In genomic region chr9:57498536-57498935, GRCm38 (mm10) we compare ENCODE assay signal across 26 mouse cellular contexts. TPM values are rescaled to one million over a fixed set of nuclear protein-coding genes. Genes with fewer than 3 reads are reported as not detected.
DNase-seq lines count a peak whose midpoint lies in the region; ATAC-seq and TF ChIP-seq lines count a peak whose summit lies in the region.
"Had no signal": no experiment of that assay in that cellular context is flagged by ENCODE, and none has a peak within 500 bp of the region (broad histone marks: within the 10 kb centered on the region; RNA-seq: fewer than 3 reads in every experiment).

No protein-coding gene starts in this region.

- no peaks in the 10 kb centered on the region for H3K9me3 ChIP-seq in forebrain, embryonic 13.5 days (replicated peaks)
- no peaks in the 10 kb centered on the region for H3K9me3 ChIP-seq in forebrain, embryonic 10.5 days
- H3K9me3 ChIP-seq in hindbrain, embryonic 14.5 days (ENCODE audit: control insufficient read depth, low read length): no peaks in the 10 kb centered on the region
- no peaks in the 10 kb centered on the region for H3K9me3 ChIP-seq in midbrain, postnatal 0 days (ENCODE audit: low read length)
- H3K9me3 ChIP-seq: G1E; heart, embryonic 13.5 days; kidney, embryonic 15.5 days; limb, embryonic 12.5 days; liver, embryonic 13.5 days had no signal

- 32% methylated on average over 7 of the region's 7 CpGs for WGBS in forebrain, embryonic 13.5 days
- 57% methylated on average over 7 of the region's 7 CpGs for WGBS in forebrain, embryonic 10.5 days
- WGBS in hindbrain, embryonic 14.5 days: 42% methylated on average over 7 of the region's 7 CpGs
- 54% methylated on average over 7 of the region's 7 CpGs for WGBS in midbrain, postnatal 0 days

- H3K4me1 ChIP-seq in forebrain, embryonic 13.5 days: peaks cover 49% of the 10 kb centered on the region
- H3K4me1 ChIP-seq in forebrain, embryonic 10.5 days: peaks cover 29% of the 10 kb centered on the region
- peaks cover 39% of the 10 kb centered on the region for H3K4me1 ChIP-seq in hindbrain, embryonic 14.5 days (replicated peaks; ENCODE audit: control insufficient read depth, insufficient read depth, low read length)
- H3K4me1 ChIP-seq in midbrain, postnatal 0 days (ENCODE audit: insufficient read depth, low read length): peaks cover 7% of the 10 kb centered on the region; the same call in 1 of the 2 replicates

- peak overlapping the region; percentile 5; the same call in 1 of the 2 replicates for H3K4me2 ChIP-seq in forebrain, embryonic 13.5 days
- H3K4me2 ChIP-seq in hindbrain, embryonic 14.5 days (replicated peaks): peak overlapping the region; percentile 19; the same call in 1 of the 2 replicates
- H3K4me2 ChIP-seq in midbrain, postnatal 0 days (ENCODE audit: low read depth, low read length, poor library complexity, severe bottlenecking): no peak overlapping the region
- H3K4me2 ChIP-seq: heart, embryonic 13.5 days; kidney, embryonic 15.5 days; limb, embryonic 12.5 days; liver, embryonic 13.5 days; lung, embryonic 14.5 days had no signal

- no peak overlapping the region for H3K9ac ChIP-seq in forebrain, embryonic 13.5 days
- peak overlapping the region; percentile 31; the same call in 1 of the 2 replicates for H3K9ac ChIP-seq in hindbrain, embryonic 14.5 days
- H3K9ac ChIP-seq in midbrain, postnatal 0 days (replicated peaks; ENCODE audit: low read length, poor library complexity, severe bottlenecking): no peak overlapping the region
- H3K9ac ChIP-seq: heart, embryonic 13.5 days; kidney, embryonic 15.5 days; limb, embryonic 12.5 days; liver, embryonic 13.5 days; lung, embryonic 14.5 days had no signal

- DNase-seq in forebrain, embryonic 10.5 days (ENCODE audit: extremely low spot score, low spot score): no peak
- DNase-seq in brain, embryonic 14.5 days (ENCODE audit: low read depth): peak; percentile 53
- no peak for DNase-seq in hindbrain, embryonic 14.5 days (ENCODE audit: low spot score)
- no peak for DNase-seq in midbrain, postnatal 0 days (ENCODE audit: low spot score)
- no peak for DNase-seq in spleen, postnatal 10 days (ENCODE audit: low spot score in 2 of 2)
- DNase-seq in spleen, postnatal 36 days (ENCODE audit: low spot score in 2 of 2): no peak
- DNase-seq in left cerebral cortex, adult 18-20 months (ENCODE audit: low spot score in 2 of 2): no peak
- DNase-seq: adrenal gland, postnatal 25 days; cerebellum, adult 8-10 months; gastrocnemius, postnatal 10 days; heart, adult 11 months; kidney, postnatal 4 days; liver, embryonic 13.5 days; lung, embryonic 14.5 days; retina, postnatal 1 day had no signal

- H3K27ac ChIP-seq in forebrain, embryonic 13.5 days: peak overlapping the region; percentile 71
- H3K27ac ChIP-seq in forebrain, embryonic 10.5 days: no peak overlapping the region
- peak overlapping the region; percentile 62 for H3K27ac ChIP-seq in hindbrain, embryonic 14.5 days
- peak overlapping the region; percentile 34; the same call in 1 of the 2 replicates for H3K27ac ChIP-seq in midbrain, postnatal 0 days (ENCODE audit: low read depth, low read length)
- H3K27ac ChIP-seq: heart, embryonic 13.5 days; kidney, embryonic 15.5 days; limb, embryonic 12.5 days; liver, embryonic 13.5 days; macrophage; stomach, postnatal 0 days had no signal

- no peak for ATAC-seq in forebrain, embryonic 13.5 days
- ATAC-seq in hindbrain, embryonic 14.5 days (ENCODE audit: low FRiP score): no peak
- no peak for ATAC-seq in midbrain, postnatal 0 days (ENCODE audit: low FRiP score)
- ATAC-seq: CD4-positive, CD25-positive, alpha-beta regulatory T cell, adult 4 months; intestine, embryonic 16.5 days had no signal

- H3K4me3 ChIP-seq in forebrain, embryonic 13.5 days: no peak overlapping the region
- H3K4me3 ChIP-seq in forebrain, embryonic 10.5 days: no peak overlapping the region
- no peak overlapping the region for H3K4me3 ChIP-seq in hindbrain, embryonic 14.5 days (replicated peaks; ENCODE audit: low read length)
- no peak overlapping the region for H3K4me3 ChIP-seq in midbrain, postnatal 0 days (ENCODE audit: low read depth, low read length)
- H3K4me3 ChIP-seq: heart, embryonic 13.5 days; kidney, embryonic 15.5 days; limb, embryonic 12.5 days; liver, embryonic 13.5 days had no signal

- H3K36me3 ChIP-seq in forebrain, embryonic 13.5 days (ENCODE audit: poor library complexity, severe bottlenecking): no peaks in the 10 kb centered on the region
- no peaks in the 10 kb centered on the region for H3K36me3 ChIP-seq in forebrain, embryonic 10.5 days (replicated peaks)
- H3K36me3 ChIP-seq in hindbrain, embryonic 14.5 days (replicated peaks; ENCODE audit: control insufficient read depth, insufficient read depth): no peaks in the 10 kb centered on the region
- no peaks in the 10 kb centered on the region for H3K36me3 ChIP-seq in midbrain, postnatal 0 days (ENCODE audit: insufficient read depth, low read length)
- H3K36me3 ChIP-seq: G1E; heart, embryonic 13.5 days; kidney, embryonic 15.5 days; limb, embryonic 12.5 days; liver, embryonic 13.5 days had no signal

- TF ChIP-seq POLR2A in brain, embryonic 14.5 days (IDR thresholded peaks at IDR 0.05; ENCODE audit: borderline replicate concordance, extremely low read depth, insufficient read depth, insufficient read length, poor library complexity, severe bottlenecking): no peak

- TF ChIP-seq CTCF in brain, embryonic 14.5 days (IDR thresholded peaks at IDR 0.05; ENCODE audit: borderline replicate concordance, extremely low read depth, insufficient read depth, insufficient read length): no peak
- no peak for TF ChIP-seq CTCF in midbrain, postnatal 0 days (IDR thresholded peaks at IDR 0.05)

- peaks cover 32% of the 10 kb centered on the region for H3K27me3 ChIP-seq in forebrain, embryonic 13.5 days
- H3K27me3 ChIP-seq in forebrain, embryonic 10.5 days (ENCODE audit: poor library complexity, severe bottlenecking): peaks cover 75% of the 10 kb centered on the region
- peaks cover 23% of the 10 kb centered on the region for H3K27me3 ChIP-seq in hindbrain, embryonic 14.5 days (ENCODE audit: control insufficient read depth, insufficient read depth, low read length)
- H3K27me3 ChIP-seq in midbrain, postnatal 0 days (ENCODE audit: insufficient read depth, low read length): peaks cover 7% of the 10 kb centered on the region; the same call in 1 of the 2 replicates

RNA-seq across cellular contexts. Expression of gene Rpp25, which starts 5.3 kb away (rescaled TPM):
- polyA plus RNA-seq in forebrain, embryonic 13.5 days (2015; fragmentation: Nextera tagmentation; extraction: Ambion mirVana): 11.0 and 12.8 TPM in 2 replicates
- polyA plus RNA-seq in forebrain, embryonic 10.5 days (2016; fragmentation: Nextera tagmentation; extraction: Ambion mirVana): 1.2 and 1.4 TPM in 2 replicates
- polyA plus RNA-seq in brain, embryonic 14.5 days (2012; rRNA removed): 8.2 and 12.1 TPM in 2 replicates
- polyA plus RNA-seq in hindbrain, embryonic 14.5 days (2014; fragmentation: Nextera tagmentation; extraction: Ambion mirVana): 17.0 and 19.7 TPM in 2 replicates
- total RNA-seq in midbrain, postnatal 0 days (2014; rRNA removed): 24.2 and 24.8 TPM in 2 replicates
- polyA plus RNA-seq in midbrain, postnatal 0 days (2015; fragmentation: Nextera tagmentation; extraction: Ambion mirVana): 26.5 and 34.5 TPM in 2 replicates
- 10 to 100 TPM; 17.6 to 18.5 TPM for total RNA-seq in left cerebral cortex, adult 18-20 months (2021)
- total RNA-seq: common myeloid progenitor, adult 5-6 weeks; gastrocnemius, postnatal 10 days; neutrophil, adult 5-6 weeks had no signal
- polyA plus RNA-seq: CD4-positive, CD25-positive, alpha-beta regulatory T cell, adult 4 months had no signal

RNA-seq across cellular contexts. Expression of gene Cox5a, which starts 22.5 kb away (rescaled TPM):
- polyA plus RNA-seq in forebrain, embryonic 13.5 days (2015; fragmentation: Nextera tagmentation; extraction: Ambion mirVana): 775 and 903 TPM in 2 replicates
- 686 and 693 TPM in 2 replicates for polyA plus RNA-seq in forebrain, embryonic 10.5 days (2016; fragmentation: Nextera tagmentation; extraction: Ambion mirVana)
- polyA plus RNA-seq in brain, embryonic 14.5 days (2012; rRNA removed): 320 and 341 TPM in 2 replicates
- 956 and 1,017 TPM in 2 replicates for polyA plus RNA-seq in hindbrain, embryonic 14.5 days (2014; fragmentation: Nextera tagmentation; extraction: Ambion mirVana)
- 250 and 266 TPM in 2 replicates for total RNA-seq in midbrain, postnatal 0 days (2014; rRNA removed)
- 1,115 and 1,120 TPM in 2 replicates for polyA plus RNA-seq in midbrain, postnatal 0 days (2015; fragmentation: Nextera tagmentation; extraction: Ambion mirVana)
- 100 to 1,000 TPM; 410 to 481 TPM for total RNA-seq in left cerebral cortex, adult 18-20 months (2021)

RNA-seq across cellular contexts. Expression of gene Scamp5, which starts 30.7 kb away (rescaled TPM):
- polyA plus RNA-seq in forebrain, embryonic 13.5 days (2015; fragmentation: Nextera tagmentation; extraction: Ambion mirVana): 52.2 and 62.1 TPM in 2 replicates
- polyA plus RNA-seq in forebrain, embryonic 10.5 days (2016; fragmentation: Nextera tagmentation; extraction: Ambion mirVana): 12.9 and 15.5 TPM in 2 replicates
- polyA plus RNA-seq in brain, embryonic 14.5 days (2012; rRNA removed): 222 and 241 TPM in 2 replicates
- polyA plus RNA-seq in hindbrain, embryonic 14.5 days (2014; fragmentation: Nextera tagmentation; extraction: Ambion mirVana): 90.0 and 108 TPM in 2 replicates
- total RNA-seq in midbrain, postnatal 0 days (2014; rRNA removed): 389 and 404 TPM in 2 replicates
- polyA plus RNA-seq in midbrain, postnatal 0 days (2015; fragmentation: Nextera tagmentation; extraction: Ambion mirVana): 206 and 213 TPM in 2 replicates
- 100 to 1,000 TPM; 381 to 400 TPM for total RNA-seq in left cerebral cortex, adult 18-20 months (2021)
- total RNA-seq: neutrophil, adult 5-6 weeks had no signal

RNA-seq across cellular contexts. Expression of gene Fam219b, which starts 38.8 kb away (rescaled TPM):
- 20.1 and 23.3 TPM in 2 replicates for polyA plus RNA-seq in forebrain, embryonic 13.5 days (2015; fragmentation: Nextera tagmentation; extraction: Ambion mirVana)
- polyA plus RNA-seq in forebrain, embryonic 10.5 days (2016; fragmentation: Nextera tagmentation; extraction: Ambion mirVana): 17.7 and 18.7 TPM in 2 replicates
- polyA plus RNA-seq in brain, embryonic 14.5 days (2012; rRNA removed): 12.1 and 12.2 TPM in 2 replicates
- polyA plus RNA-seq in hindbrain, embryonic 14.5 days (2014; fragmentation: Nextera tagmentation; extraction: Ambion mirVana): 21.2 and 23.1 TPM in 2 replicates
- 20.6 and 29.7 TPM in 2 replicates for total RNA-seq in midbrain, postnatal 0 days (2014; rRNA removed)
- polyA plus RNA-seq in midbrain, postnatal 0 days (2015; fragmentation: Nextera tagmentation; extraction: Ambion mirVana): 24.8 and 25.6 TPM in 2 replicates
- 10 to 100 TPM; 17.6 to 25.6 TPM for total RNA-seq in left cerebral cortex, adult 18-20 months (2021)

RNA-seq across cellular contexts. Expression of gene Mpi, which starts 54.0 kb away (rescaled TPM):
- 63.2 and 70.0 TPM in 2 replicates for polyA plus RNA-seq in forebrain, embryonic 13.5 days (2015; fragmentation: Nextera tagmentation; extraction: Ambion mirVana)
- 63.2 and 66.9 TPM in 2 replicates for polyA plus RNA-seq in forebrain, embryonic 10.5 days (2016; fragmentation: Nextera tagmentation; extraction: Ambion mirVana)
- 71.2 and 73.3 TPM in 2 replicates for polyA plus RNA-seq in brain, embryonic 14.5 days (2012; rRNA removed)
- polyA plus RNA-seq in hindbrain, embryonic 14.5 days (2014; fragmentation: Nextera tagmentation; extraction: Ambion mirVana): 54.7 and 60.0 TPM in 2 replicates
- 60.5 and 71.9 TPM in 2 replicates for total RNA-seq in midbrain, postnatal 0 days (2014; rRNA removed)
- polyA plus RNA-seq in midbrain, postnatal 0 days (2015; fragmentation: Nextera tagmentation; extraction: Ambion mirVana): 57.2 and 61.2 TPM in 2 replicates
- 10 to 100 TPM; 66.0 to 69.4 TPM for total RNA-seq in left cerebral cortex, adult 18-20 months (2021)
